Mouse (Mus musculus): ENCODE measurements around the gene Cyp2d10.

The Cyp2d10 gene

DNA sequence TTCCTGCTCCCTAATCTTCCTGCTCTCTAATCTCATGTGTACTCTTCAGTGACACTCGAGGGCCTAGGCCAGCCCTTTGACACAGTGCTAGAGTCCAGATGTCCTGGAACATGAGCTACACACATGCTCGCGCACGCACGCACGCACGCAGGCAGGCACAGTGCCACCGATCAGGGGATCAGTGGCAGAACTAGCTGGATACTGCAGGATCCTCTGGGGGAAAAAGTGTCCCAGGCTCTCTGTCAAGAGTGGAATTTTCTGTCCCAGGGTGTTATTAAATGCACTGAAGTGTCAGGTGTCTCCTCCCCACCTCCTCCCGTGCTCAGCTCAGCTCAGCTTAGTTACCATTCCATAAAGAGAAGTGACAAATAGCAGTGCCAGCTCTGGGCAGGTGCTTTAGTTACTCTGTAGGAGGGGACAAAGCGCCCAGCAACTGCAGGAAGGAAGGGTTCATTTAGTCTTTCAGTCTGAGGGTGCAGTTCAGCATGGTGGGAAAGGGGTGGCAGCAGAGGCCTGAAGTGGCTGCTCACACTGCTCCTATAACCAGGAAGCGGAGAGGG, 45.5 kb downstream of the Cyp2d10 start:
- peak; percentile 20 for DNase-seq (ENCODE audit: low read depth, low spot score)

DNA sequence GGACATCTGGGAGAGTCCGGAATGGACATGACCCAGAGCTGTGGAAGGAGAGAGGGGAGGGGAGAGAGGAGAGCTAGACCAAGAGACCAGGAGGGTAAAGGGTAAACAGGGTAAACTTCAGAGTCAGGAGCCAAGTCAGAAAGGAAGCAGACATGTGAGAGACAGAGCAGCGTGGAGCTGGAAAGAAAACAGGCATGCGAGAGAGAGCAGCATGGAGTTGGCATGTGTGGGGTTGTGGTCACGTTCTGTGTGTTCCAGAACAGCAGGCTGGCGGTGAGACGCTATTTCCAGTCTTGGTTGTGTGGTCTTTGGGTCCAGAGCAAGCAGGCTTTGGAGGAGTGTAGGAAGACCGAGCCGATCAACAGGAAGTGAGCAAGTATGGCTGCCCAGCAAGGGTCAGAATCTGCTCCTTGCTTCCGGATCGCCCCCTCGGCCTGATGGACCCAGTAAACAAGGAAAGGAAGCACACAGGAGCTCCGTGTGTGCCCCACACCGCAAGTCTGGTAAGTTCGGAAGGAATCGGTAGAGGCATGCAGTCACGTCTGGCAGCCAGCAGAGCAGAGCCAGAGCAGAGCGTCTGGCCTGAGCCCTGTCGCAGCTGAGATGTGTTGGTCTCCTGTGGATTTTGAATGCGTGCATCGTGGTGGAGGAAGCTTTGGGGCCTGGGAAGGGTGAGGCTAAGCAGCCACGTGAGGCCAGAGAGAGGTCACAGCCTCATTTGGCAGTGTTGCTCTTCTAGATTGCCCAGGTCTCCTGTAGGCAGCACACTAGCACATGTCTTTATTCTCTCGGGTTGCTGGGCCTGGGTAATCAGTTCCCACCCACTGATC, 48.3 kb downstream of the Cyp2d10 start:
- DNase-seq (ENCODE audit: low read depth, low spot score) = peak; percentile 15

DNA sequence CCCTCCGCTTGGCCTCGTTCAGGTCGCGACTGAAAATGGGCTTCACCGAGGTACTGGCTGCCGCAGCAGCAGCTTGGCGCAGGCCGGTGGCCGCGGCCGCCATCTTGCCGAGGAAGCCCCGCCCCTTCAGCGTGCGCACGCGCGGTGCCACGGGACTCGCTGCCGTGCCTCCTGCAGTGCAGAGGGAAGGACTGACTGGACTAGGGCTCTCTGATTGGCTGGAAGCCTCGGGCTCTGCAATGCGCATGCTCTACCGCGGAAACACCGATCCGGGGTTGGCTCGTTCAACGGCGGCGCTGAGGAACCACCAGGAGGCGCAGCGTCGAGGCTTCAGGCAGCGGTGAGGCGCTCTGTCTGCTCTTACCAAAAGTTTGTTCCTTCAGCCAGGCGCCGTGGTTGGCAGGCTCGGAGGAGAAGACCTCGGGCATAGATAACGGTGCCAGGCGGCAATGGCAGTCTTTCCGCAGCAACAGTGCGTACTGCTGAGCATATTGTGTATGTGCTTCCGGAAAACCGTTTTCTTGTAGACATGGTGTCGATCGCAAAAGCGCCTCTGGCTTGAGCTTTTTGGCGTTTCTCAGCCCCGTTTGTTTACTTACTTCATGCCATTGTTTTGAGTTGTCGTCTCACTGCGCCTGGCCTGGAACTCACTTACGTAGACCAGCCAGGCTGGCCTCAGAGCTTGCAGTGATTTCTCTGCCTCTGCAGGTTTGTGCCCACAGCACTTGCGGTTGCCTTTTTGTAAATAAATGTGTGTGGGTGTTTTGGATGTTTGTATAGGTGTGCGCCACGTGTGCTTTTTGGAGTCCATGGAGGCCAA, 52.7 kb downstream of the Cyp2d10 start, which contains the start of gene Ndufa6:
Gene Ndufa6, minus strand, starts transcription at position 197 of the 820 bp plus-strand sequence.
- peak; percentile 99 for DNase-seq (ENCODE audit: low read depth, low spot score)

DNA sequence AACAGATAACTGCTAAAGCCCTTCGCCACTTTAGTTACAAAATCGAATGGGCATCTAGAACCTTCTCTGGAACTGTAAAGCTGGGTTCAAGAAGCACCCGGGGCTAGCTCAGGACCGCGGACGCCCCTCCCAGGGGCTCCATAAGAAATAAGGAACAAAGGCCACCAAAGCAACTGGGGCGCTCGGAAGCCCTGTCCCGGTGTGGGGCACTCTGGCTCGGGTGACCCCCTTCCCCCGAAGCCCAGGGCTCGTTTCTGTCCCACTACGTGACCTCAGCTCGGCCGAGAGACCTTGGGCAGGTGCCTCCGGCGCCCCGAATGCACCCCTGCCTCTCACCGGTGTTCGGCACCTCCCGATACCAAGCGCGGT, 53.3 kb downstream of the Cyp2d10 start:
- peak; percentile 40 for DNase-seq (ENCODE audit: low read depth, low spot score)

DNA sequence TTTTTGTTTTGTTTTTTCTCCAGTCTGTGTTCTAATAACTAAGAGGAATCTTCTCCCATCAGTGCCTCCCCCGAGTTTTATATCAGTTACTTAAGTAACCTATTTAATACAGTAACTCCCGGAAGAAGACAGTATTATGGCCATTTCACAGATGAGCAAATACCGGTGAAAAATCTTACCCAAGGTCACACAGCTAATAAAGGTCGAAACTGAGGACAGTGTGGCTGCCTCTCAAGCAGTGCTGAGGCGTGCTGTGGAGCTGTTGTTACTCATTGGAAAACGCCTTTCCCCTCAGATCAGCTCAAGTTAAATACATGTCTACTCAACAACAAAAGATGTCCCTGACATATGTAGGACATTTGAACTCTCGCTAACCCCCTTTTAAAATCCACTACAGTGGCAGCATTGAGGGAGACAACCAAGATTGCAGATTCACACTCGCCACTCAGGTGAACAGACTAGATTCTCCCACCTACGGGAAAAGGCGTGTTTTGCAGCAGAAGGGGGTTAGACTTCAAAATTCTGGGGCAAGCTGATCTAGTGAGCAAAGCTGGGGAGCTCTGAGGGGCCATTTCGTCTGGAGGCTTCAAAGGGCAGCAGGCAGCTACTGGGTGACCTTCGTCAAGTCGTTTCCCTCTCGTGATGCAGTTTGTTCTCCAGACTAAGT, 53.8 kb downstream of the Cyp2d10 start:
- no peak for DNase-seq (ENCODE audit: low read depth, low spot score)
